Mouse (Mus musculus): ENCODE measurements around the gene Gdf11.

GRCm38 (mm10) chr10:128938974-128939373, 47.5 kb upstream of the Gdf11 start:
- TF ChIP-seq CTCF (IDR thresholded peaks at IDR 0.05; ENCODE audit: low read depth, low read length) (no peak), POLR2A (IDR thresholded peaks at IDR 0.05; ENCODE audit: insufficient read depth, low read length) (no peak), EP300 (IDR thresholded peaks at IDR 0.05; ENCODE audit: insufficient read depth, low read depth, low read length) (no peak)

All from ES-Bruce4 (cell line).